Comparison of ENCODE assay signal across 19 mouse cellular contexts in genomic region chr17:47784411-47784810, GRCm38 (mm10). TPM values are rescaled to one million over a fixed set of nuclear protein-coding genes. Genes with fewer than 3 reads are reported as not detected.
A peak's percentile ranks its signal among the peaks of the same experiment; 100 is the strongest.
DNase-seq lines count a peak whose midpoint lies in the region; ATAC-seq lines count a peak whose summit lies in the region.
"Had no signal": no experiment of that assay in that cellular context is flagged by ENCODE, and none has a peak within 500 bp of the region (broad histone marks: within the 10 kb centered on the region; RNA-seq: fewer than 3 reads in every experiment).

No protein-coding gene starts in this region.

- H3K27me3 ChIP-seq in liver, embryonic 13.5 days: peaks cover 25% of the 10 kb centered on the region
- peaks cover 6% of the 10 kb centered on the region; the same call in 1 of the 2 replicates for H3K27me3 ChIP-seq in liver, embryonic 11.5 days (replicated peaks; ENCODE audit: control insufficient read depth, insufficient read depth, low read length)
- peaks cover 25% of the 10 kb centered on the region for H3K27me3 ChIP-seq in hindbrain, embryonic 13.5 days
- no peaks in the 10 kb centered on the region for H3K27me3 ChIP-seq in midbrain, embryonic 14.5 days (ENCODE audit: control insufficient read depth, insufficient read depth, low read length)
- H3K27me3 ChIP-seq: Patski had no signal

- DNase-seq in adrenal gland, adult 2 months: peak; percentile 67
- DNase-seq in adrenal gland, adult 8-10 months: no peak
- no peak for DNase-seq in liver, embryonic 13.5 days
- DNase-seq in liver, embryonic 11.5 days (ENCODE audit: low spot score): no peak
- DNase-seq in adrenal gland, postnatal 36 days: peak; percentile 53 to 62
- DNase-seq in midbrain, embryonic 14.5 days: no peak
- DNase-seq: cerebellum, adult 11 months; heart, postnatal 14 days; kidney, adult 18-20 months; kidney, postnatal 14 days; thymus, postnatal 4 days had no signal

- H3K4me1 ChIP-seq in liver, embryonic 13.5 days (replicated peaks): peaks cover 33% of the 10 kb centered on the region
- H3K4me1 ChIP-seq in liver, embryonic 11.5 days (replicated peaks; ENCODE audit: control insufficient read depth, insufficient read depth, low read length): peaks cover 19% of the 10 kb centered on the region
- H3K4me1 ChIP-seq in hindbrain, embryonic 13.5 days (replicated peaks): peaks cover 10% of the 10 kb centered on the region
- H3K4me1 ChIP-seq in midbrain, embryonic 14.5 days (ENCODE audit: control insufficient read depth, insufficient read depth, low read length): no peaks in the 10 kb centered on the region

- no peak overlapping the region for H3K4me3 ChIP-seq in liver, embryonic 13.5 days (replicated peaks)
- no peak overlapping the region for H3K4me3 ChIP-seq in liver, embryonic 11.5 days (ENCODE audit: low read depth, low read length)
- H3K4me3 ChIP-seq in macrophage (ENCODE audit: inconsistent target): no peak overlapping the region
- no peak overlapping the region for H3K4me3 ChIP-seq in hindbrain, embryonic 13.5 days
- no peak overlapping the region for H3K4me3 ChIP-seq in midbrain, embryonic 14.5 days (replicated peaks; ENCODE audit: low read depth, low read length)
- H3K4me3 ChIP-seq: embryonic facial prominence, embryonic 12.5 days; midbrain, embryonic 13.5 days had no signal

- H3K4me2 ChIP-seq in liver, embryonic 13.5 days: no peak overlapping the region
- H3K4me2 ChIP-seq in liver, embryonic 11.5 days: no peak overlapping the region
- no peak overlapping the region for H3K4me2 ChIP-seq in hindbrain, embryonic 13.5 days
- no peak overlapping the region for H3K4me2 ChIP-seq in midbrain, embryonic 14.5 days (ENCODE audit: low read length)
- H3K4me2 ChIP-seq: embryonic facial prominence, embryonic 12.5 days; midbrain, embryonic 13.5 days had no signal

- H3K79me2 ChIP-seq in macrophage (ENCODE audit: inconsistent target): peaks cover 39% of the 10 kb centered on the region; the same call in 1 of the 2 replicates

- H3K27ac ChIP-seq in liver, embryonic 13.5 days: no peak overlapping the region
- H3K27ac ChIP-seq in liver, embryonic 11.5 days (ENCODE audit: low read depth, low read length): no peak overlapping the region
- peak overlapping the region; percentile 31 for H3K27ac ChIP-seq in macrophage
- no peak overlapping the region for H3K27ac ChIP-seq in hindbrain, embryonic 13.5 days
- no peak overlapping the region for H3K27ac ChIP-seq in midbrain, embryonic 14.5 days (replicated peaks; ENCODE audit: low read depth, low read length)
- H3K27ac ChIP-seq: embryonic facial prominence, embryonic 12.5 days; midbrain, embryonic 13.5 days had no signal

- H3K36me3 ChIP-seq in liver, embryonic 13.5 days: no peaks in the 10 kb centered on the region
- H3K36me3 ChIP-seq in liver, embryonic 11.5 days (ENCODE audit: control insufficient read depth, insufficient read depth, low read length): no peaks in the 10 kb centered on the region
- peaks cover 34% of the 10 kb centered on the region for H3K36me3 ChIP-seq in macrophage (ENCODE audit: inconsistent target)
- H3K36me3 ChIP-seq in hindbrain, embryonic 13.5 days: no peaks in the 10 kb centered on the region
- H3K36me3 ChIP-seq in midbrain, embryonic 14.5 days (ENCODE audit: control insufficient read depth, insufficient read depth, low read length): no peaks in the 10 kb centered on the region
- H3K36me3 ChIP-seq: embryonic facial prominence, embryonic 12.5 days; midbrain, embryonic 13.5 days had no signal

- no peaks in the 10 kb centered on the region for H3K9me3 ChIP-seq in liver, embryonic 13.5 days (replicated peaks)
- no peaks in the 10 kb centered on the region for H3K9me3 ChIP-seq in liver, embryonic 11.5 days (ENCODE audit: control insufficient read depth, low read length)
- no peaks in the 10 kb centered on the region for H3K9me3 ChIP-seq in hindbrain, embryonic 13.5 days
- H3K9me3 ChIP-seq in midbrain, embryonic 14.5 days (ENCODE audit: control insufficient read depth, low read length): no peaks in the 10 kb centered on the region
- H3K9me3 ChIP-seq: embryonic facial prominence, embryonic 12.5 days; midbrain, embryonic 13.5 days had no signal

- ATAC-seq in liver, embryonic 13.5 days (ENCODE audit: low read depth): peak; percentile 49
- no peak; the same call in 1 of the 2 replicates for ATAC-seq in liver, embryonic 11.5 days (replicated peaks; ENCODE audit: low FRiP score)
- ATAC-seq in hindbrain, embryonic 13.5 days (ENCODE audit: low FRiP score): no peak
- ATAC-seq in midbrain, embryonic 14.5 days (ENCODE audit: low FRiP score, low TSS enrichment): no peak
- ATAC-seq: hindbrain, embryonic 16.5 days; midbrain, embryonic 13.5 days; Patski had no signal

- H3K9ac ChIP-seq in liver, embryonic 13.5 days: no peak overlapping the region
- H3K9ac ChIP-seq in liver, embryonic 11.5 days (ENCODE audit: low read depth, low read length): no peak overlapping the region
- no peak overlapping the region for H3K9ac ChIP-seq in hindbrain, embryonic 13.5 days
- no peak overlapping the region for H3K9ac ChIP-seq in midbrain, embryonic 14.5 days (replicated peaks; ENCODE audit: low read length)
- H3K9ac ChIP-seq: embryonic facial prominence, embryonic 12.5 days; midbrain, embryonic 13.5 days had no signal

- WGBS in liver, embryonic 13.5 days (ENCODE audit: insufficient replicate concordance): 28% methylated on average over 6 of the region's 6 CpGs
- WGBS in liver, embryonic 11.5 days: 51% methylated on average over 6 of the region's 6 CpGs
- 17% methylated on average over 6 of the region's 6 CpGs for WGBS in macrophage (ENCODE audit: missing documents)
- 88% methylated on average over 6 of the region's 6 CpGs for WGBS in hindbrain, embryonic 13.5 days
- 86% methylated on average over 6 of the region's 6 CpGs for WGBS in midbrain, embryonic 14.5 days

RNA-seq across cellular contexts. Expression of gene Tfeb, which starts 47.6 kb away (rescaled TPM):
- total RNA-seq in adrenal gland, adult 2 months (2021): 10 to 100 TPM; 14.7 to 24.5 TPM
- 65.7 and 100.0 TPM in 2 replicates for polyA plus RNA-seq in adrenal gland, adult 2 months (2012; rRNA removed)
- 10 to 100 TPM; 17.3 to 32.1 (median 24.2) TPM for total RNA-seq in adrenal gland, adult 8-10 months (2022)
- polyA plus RNA-seq in liver, embryonic 13.5 days (2015; fragmentation: Nextera tagmentation; extraction: Ambion mirVana): 4.4 and 4.6 TPM in 2 replicates
- polyA plus RNA-seq in liver, embryonic 11.5 days (2014; fragmentation: Nextera tagmentation; extraction: Ambion mirVana): 9.6 and 9.8 TPM in 2 replicates
- 10 to 100 TPM; 18.6 to 18.9 TPM for total RNA-seq in adrenal gland, postnatal 36 days (2021)
- 100 to 1,000 TPM in 6 of 26 experiments, 10 to 100 TPM in 16, 1 to 10 TPM in 4; 5.7 to 136 (median 54.5) TPM for total RNA-seq in macrophage (2018; cell fraction: chromatin; rRNA removed)
- 10 to 100 TPM in 24 of 26 experiments, 1 to 10 TPM in 2; 6.8 to 49.1 (median 37.2) TPM for total RNA-seq in macrophage (2018; cell fraction: cytosol; rRNA removed)
- total RNA-seq in macrophage (2018; cell fraction: nucleus; rRNA removed): 10 to 100 TPM; 11.7 to 97.4 (median 40.8) TPM
- 15.5 to 41.8 TPM (median 22.8 TPM) in 3 replicates for polyA plus RNA-seq in macrophage (2018)
- polyA plus RNA-seq in hindbrain, embryonic 13.5 days (2015; fragmentation: Nextera tagmentation; extraction: Ambion mirVana): 2.8 and 3.3 TPM in 2 replicates
- polyA plus RNA-seq in midbrain, embryonic 14.5 days (2014; fragmentation: Nextera tagmentation; extraction: Ambion mirVana): 1.6 and 2.7 TPM in 2 replicates

RNA-seq across cellular contexts. Expression of gene Mdfi, which starts 50.1 kb away (rescaled TPM):
- 1 to 10 TPM; 1.2 to 2.1 TPM for total RNA-seq in adrenal gland, adult 2 months (2021)
- 15.8 and 24.2 TPM in 2 replicates for polyA plus RNA-seq in adrenal gland, adult 2 months (2012; rRNA removed)
- total RNA-seq in adrenal gland, adult 8-10 months (2022): 1 to 10 TPM; 1.2 to 3.3 (median 1.6) TPM
- 0.93 and 1.1 TPM in 2 replicates for polyA plus RNA-seq in liver, embryonic 13.5 days (2015; fragmentation: Nextera tagmentation; extraction: Ambion mirVana)
- 15.9 and 16.3 TPM in 2 replicates for polyA plus RNA-seq in liver, embryonic 11.5 days (2014; fragmentation: Nextera tagmentation; extraction: Ambion mirVana)
- 1 to 10 TPM; 1.4 to 2.4 TPM for total RNA-seq in adrenal gland, postnatal 36 days (2021)
- 1 to 10 TPM in 2 of 26 experiments, under 1 TPM in 1, not detected in 23; 0.49 to 1.9 (median 1.1) TPM for total RNA-seq in macrophage (2018; cell fraction: chromatin; rRNA removed)
- under 1 TPM in 6 of 26 experiments, not detected in 20; 0.09 to 0.58 (median 0.25) TPM for total RNA-seq in macrophage (2018; cell fraction: cytosol; rRNA removed)
- total RNA-seq in macrophage (2018; cell fraction: nucleus; rRNA removed): 1 to 10 TPM in 1 of 26 experiments, under 1 TPM in 1, not detected in 24; 0.98 to 1.1 TPM
- polyA plus RNA-seq in macrophage (2018): 0.22 to 0.40 TPM in 2 of 3 replicates, not detected in the other
- 2.9 and 3.7 TPM in 2 replicates for polyA plus RNA-seq in hindbrain, embryonic 13.5 days (2015; fragmentation: Nextera tagmentation; extraction: Ambion mirVana)
- polyA plus RNA-seq in midbrain, embryonic 14.5 days (2014; fragmentation: Nextera tagmentation; extraction: Ambion mirVana): 8.3 and 8.4 TPM in 2 replicates
- polyA plus RNA-seq: Patski had no signal

RNA-seq across cellular contexts. Expression of gene Pgc, which starts 57.8 kb away (rescaled TPM):
- total RNA-seq in adrenal gland, adult 2 months (2021): not detected
- polyA plus RNA-seq in adrenal gland, adult 2 months (2012; rRNA removed): 1.6 and 27.4 TPM in 2 replicates
- total RNA-seq in adrenal gland, adult 8-10 months (2022): not detected
- polyA plus RNA-seq in liver, embryonic 13.5 days (2015; fragmentation: Nextera tagmentation; extraction: Ambion mirVana): 0.08 TPM in 1 of 2 replicates, not detected in the other
- not detected in 2 replicates for polyA plus RNA-seq in liver, embryonic 11.5 days (2014; fragmentation: Nextera tagmentation; extraction: Ambion mirVana)
- not detected for total RNA-seq in adrenal gland, postnatal 36 days (2021)
- not detected for total RNA-seq in macrophage (2018; cell fraction: chromatin; rRNA removed)
- total RNA-seq in macrophage (2018; cell fraction: cytosol; rRNA removed): not detected
- total RNA-seq in macrophage (2018; cell fraction: nucleus; rRNA removed): not detected
- not detected in 3 replicates for polyA plus RNA-seq in macrophage (2018)
- polyA plus RNA-seq in hindbrain, embryonic 13.5 days (2015; fragmentation: Nextera tagmentation; extraction: Ambion mirVana): not detected in 2 replicates
- not detected in 2 replicates for polyA plus RNA-seq in midbrain, embryonic 14.5 days (2014; fragmentation: Nextera tagmentation; extraction: Ambion mirVana)
- total RNA-seq: heart, postnatal 14 days; layer of hippocampus, postnatal 14 days; left cerebral cortex, postnatal 36 days had no signal
- polyA plus RNA-seq: embryonic facial prominence, embryonic 12.5 days; hindbrain, embryonic 16.5 days; midbrain, embryonic 13.5 days; Patski had no signal

Comparison
In these comparisons a context has a peak if more than half of its experiments do, and no peak if none do; other contexts are left out.
1. DNase-seq: peak in adrenal gland, adult 2 months (single experiment) and adrenal gland, postnatal 36 days (2 of 2); none in adrenal gland, adult 8-10 months (single experiment), liver, embryonic 13.5 days (single experiment), liver, embryonic 11.5 days (single experiment) and midbrain, embryonic 14.5 days (single experiment).